In genomic region chr7:66600622-66601610, GRCm38 (mm10) we compare ENCODE assay signal across 15 mouse cellular contexts.
DNase-seq lines count a peak whose midpoint lies in the region; ATAC-seq and TF ChIP-seq lines count a peak whose summit lies in the region.
"Had no signal": no experiment of that assay in that cellular context is flagged by ENCODE, and none has a peak within 500 bp of the region (broad histone marks: within the 10 kb centered on the region; RNA-seq: fewer than 3 reads in every experiment).

No protein-coding gene starts in this region.

- no peaks in the 10 kb centered on the region for H3K79me2 ChIP-seq in liver, adult 2 months (ENCODE audit: control insufficient read depth, insufficient read depth, low read length)

- no peak overlapping the region for H3K4me2 ChIP-seq in heart, embryonic 11.5 days
- H3K4me2 ChIP-seq: embryonic facial prominence, embryonic 15.5 days; hindbrain, embryonic 13.5 days had no signal

- no peak for ATAC-seq in heart, embryonic 11.5 days (replicated peaks; ENCODE audit: insufficient number of reproducible peaks, low FRiP score, low TSS enrichment)
- ATAC-seq: forebrain, embryonic 16.5 days had no signal

- WGBS in heart, embryonic 11.5 days (ENCODE audit: insufficient replicate concordance): 67% methylated on average over 12 of the region's 12 CpGs
- 43% methylated on average over 12 of the region's 12 CpGs for WGBS in liver, adult 2 months
- 27% methylated on average over 12 of the region's 12 CpGs for WGBS in small intestine, adult 2 months
- 83% methylated on average over 12 of the region's 12 CpGs for WGBS in thymus, adult 2 months

- no peak for TF ChIP-seq POLR2A in liver, adult 2 months (IDR thresholded peaks at IDR 0.05; ENCODE audit: extremely low read depth, insufficient read depth, low read length)
- TF ChIP-seq POLR2A in small intestine, adult 2 months (IDR thresholded peaks at IDR 0.05; ENCODE audit: low read depth, low read length): no peak
- TF ChIP-seq POLR2A in thymus, adult 2 months (IDR thresholded peaks at IDR 0.05; ENCODE audit: control insufficient read depth, extremely low read depth, insufficient read depth, low read length, poor library complexity): no peak

- no peaks in the 10 kb centered on the region for H3K36me3 ChIP-seq in heart, embryonic 11.5 days (ENCODE audit: control insufficient read depth, insufficient read depth, low read length)
- no peaks in the 10 kb centered on the region for H3K36me3 ChIP-seq in liver, adult 2 months (ENCODE audit: control insufficient read depth, insufficient read depth, low read length)
- no peaks in the 10 kb centered on the region for H3K36me3 ChIP-seq in small intestine, adult 2 months (ENCODE audit: control insufficient read depth, insufficient read depth, low read length)
- H3K36me3 ChIP-seq in thymus, adult 2 months (ENCODE audit: control insufficient read depth, insufficient read depth, low read length): no peaks in the 10 kb centered on the region
- H3K36me3 ChIP-seq: embryonic facial prominence, embryonic 15.5 days; G1E; hindbrain, embryonic 13.5 days had no signal

- no peak overlapping the region for H3K4me3 ChIP-seq in heart, embryonic 11.5 days (ENCODE audit: low read depth, low read length)
- no peak overlapping the region for H3K4me3 ChIP-seq in liver, adult 2 months (ENCODE audit: insufficient read depth, low read depth, low read length)
- no peak overlapping the region for H3K4me3 ChIP-seq in small intestine, adult 2 months (ENCODE audit: low read depth, low read length)
- H3K4me3 ChIP-seq in thymus, adult 2 months (ENCODE audit: control insufficient read depth, insufficient read depth, low read length): no peak overlapping the region
- H3K4me3 ChIP-seq: embryonic facial prominence, embryonic 15.5 days; hindbrain, embryonic 13.5 days had no signal

- no peak for TF ChIP-seq CTCF in liver, adult 2 months (IDR thresholded peaks at IDR 0.05; ENCODE audit: low read depth, low read length)
- no peak for TF ChIP-seq CTCF in small intestine, adult 2 months (IDR thresholded peaks at IDR 0.05; ENCODE audit: extremely low read depth, insufficient read length, insufficient replicate concordance, low read depth, low read length)
- no peak for TF ChIP-seq CTCF in thymus, adult 2 months (IDR thresholded peaks at IDR 0.05; ENCODE audit: borderline replicate concordance, control insufficient read depth, extremely low read depth, insufficient read depth, low read length, poor library complexity)

- no peak for DNase-seq in heart, postnatal 14 days
- peak; percentile 48 for DNase-seq in liver, adult 2 months (ENCODE audit: extremely low read depth, low read depth, low spot score)
- DNase-seq in liver (no peak), NIH3T3 (ENCODE audit: low read depth) (peak; percentile 24)
- no peak for DNase-seq in thymus, adult 2 months
- no peak for DNase-seq in cerebellum, adult 9-10 months
- DNase-seq: B cell, adult 2 months; cerebellum, postnatal 36 days; gastrocnemius, postnatal 25 days had no signal

- no peaks in the 10 kb centered on the region for H3K27me3 ChIP-seq in heart, embryonic 11.5 days (ENCODE audit: control insufficient read depth, insufficient read depth, low read length)
- no peaks in the 10 kb centered on the region for H3K27me3 ChIP-seq in liver, adult 2 months (ENCODE audit: control insufficient read depth, insufficient read depth, low read length)
- H3K27me3 ChIP-seq in small intestine, adult 2 months (ENCODE audit: control insufficient read depth, insufficient read depth, low read length): no peaks in the 10 kb centered on the region
- no peaks in the 10 kb centered on the region for H3K27me3 ChIP-seq in thymus, adult 2 months (ENCODE audit: control insufficient read depth, insufficient read depth, low read length)
- H3K27me3 ChIP-seq: embryonic facial prominence, embryonic 15.5 days; hindbrain, embryonic 13.5 days had no signal

- H3K27ac ChIP-seq in heart, embryonic 11.5 days (ENCODE audit: low read depth, low read length): 0 out of 2 replicates have a peak overlapping the region, but pooled peaks have one; percentile 6
- peak overlapping the region; percentile 11; the same call in 1 of the 2 replicates for H3K27ac ChIP-seq in liver, adult 2 months (replicated peaks; ENCODE audit: insufficient read depth, low read depth, low read length)
- H3K27ac ChIP-seq in small intestine, adult 2 months (ENCODE audit: insufficient read depth, low read depth, low read length): peak overlapping the region; percentile 79
- H3K27ac ChIP-seq in thymus, adult 2 months (ENCODE audit: control insufficient read depth, insufficient read depth, low read length): no peak overlapping the region
- H3K27ac ChIP-seq: embryonic facial prominence, embryonic 15.5 days; hindbrain, embryonic 13.5 days had no signal

- intact Hi-C loops in heart, postnatal 14 days (cut with DNase I): no loop called here

- H3K4me1 ChIP-seq in heart, embryonic 11.5 days (ENCODE audit: control insufficient read depth, insufficient read depth, low read length): no peaks in the 10 kb centered on the region
- peaks cover 7% of the 10 kb centered on the region for H3K4me1 ChIP-seq in liver, adult 2 months (ENCODE audit: control insufficient read depth, insufficient read depth, low read length)
- peaks cover 4% of the 10 kb centered on the region; the same call in 1 of the 2 replicates for H3K4me1 ChIP-seq in small intestine, adult 2 months (ENCODE audit: control insufficient read depth, insufficient read depth, insufficient read length, low read length)
- H3K4me1 ChIP-seq in thymus, adult 2 months (replicated peaks; ENCODE audit: control insufficient read depth, insufficient read depth, low read length): no peaks in the 10 kb centered on the region
- H3K4me1 ChIP-seq: embryonic facial prominence, embryonic 15.5 days; hindbrain, embryonic 13.5 days had no signal

- H3K9ac ChIP-seq in heart, embryonic 11.5 days (ENCODE audit: low read depth, low read length): no peak overlapping the region
- no peak overlapping the region for H3K9ac ChIP-seq in liver, adult 2 months (ENCODE audit: low read depth, low read length)
- H3K9ac ChIP-seq: embryonic facial prominence, embryonic 15.5 days; hindbrain, embryonic 13.5 days had no signal

- H3K9me3 ChIP-seq in heart, embryonic 11.5 days (replicated peaks; ENCODE audit: control insufficient read depth, low read length): no peaks in the 10 kb centered on the region
- H3K9me3 ChIP-seq: embryonic facial prominence, embryonic 15.5 days; G1E; hindbrain, embryonic 13.5 days had no signal

Comparison
In these comparisons a context has a peak if more than half of its experiments do, and no peak if none do; other contexts are left out.
1. DNase-seq: peak in liver, adult 2 months (single experiment) and NIH3T3 (single experiment); none in heart, postnatal 14 days (0 of 2), liver (single experiment), thymus, adult 2 months (single experiment) and cerebellum, adult 9-10 months (single experiment).